Mouse (Mus musculus): ENCODE data around the gene Celf2.

DNA sequence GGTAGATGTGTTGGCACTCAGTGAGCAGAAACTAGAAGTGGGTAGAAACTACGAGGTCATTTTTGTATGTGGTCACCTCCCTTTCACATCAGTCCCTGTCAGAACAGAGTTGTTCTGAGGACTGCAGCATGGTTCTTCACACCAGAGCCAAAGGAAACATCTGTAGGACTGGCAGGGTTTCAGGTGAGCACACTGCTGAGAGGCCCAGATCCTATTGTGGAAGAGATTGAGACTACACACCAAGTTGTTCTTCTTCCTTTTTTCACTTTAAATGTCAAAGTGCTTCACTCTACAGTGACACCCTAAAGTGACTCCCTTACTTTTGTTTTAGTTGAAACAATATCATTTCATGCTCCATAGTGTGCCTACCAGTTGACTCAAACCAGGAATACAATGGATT lies 804.6 kb downstream of the Celf2 start:
- TF ChIP-seq CTCF (IDR thresholded peaks at IDR 0.05; ENCODE audit: control insufficient read depth, insufficient read depth, insufficient replicate concordance, low read depth, low read length) = no peak
- no peak for TF ChIP-seq POLR2A (IDR thresholded peaks at IDR 0.05; ENCODE audit: control insufficient read depth, low read depth, low read length)
